Mouse (Mus musculus) forebrain, embryonic 13.5 days (tissue): ENCODE results near the gene Dennd1c. TPM values are rescaled to one million over a fixed set of nuclear protein-coding genes. Genes with fewer than 3 reads are reported as not detected.

Experiments
- ATAC-seq: fragments of 200-750 bp; cut with Nextera tagmentation; 2 replicates; pipeline ENCODE4 v1.8.0; 2017
- H3K27ac ChIP-seq: fragments of 300-500 bp; sonication (generic); 2 replicates; pipeline ENCODE4 v1.5.1; 2015; ENCODE audit warnings: inconsistent platforms, mild to moderate bottlenecking, moderate library complexity
- H3K27me3 ChIP-seq: fragments of 300-500 bp; sonication (generic); 2 replicates; pipeline ENCODE4 v1.6.1; 2015; ENCODE audit warnings: mild to moderate bottlenecking, inconsistent platforms
- H3K36me3 ChIP-seq: fragments of 300-500 bp; sonication (generic); 2 replicates; pipeline ENCODE4 v1.6.1; 2015; ENCODE audit warnings: mild to moderate bottlenecking, inconsistent platforms; ENCODE audit not compliant: poor library complexity, severe bottlenecking
- H3K4me1 ChIP-seq: fragments of 300-500 bp; sonication (generic); 2 replicates; pipeline ENCODE4 v1.6.1; 2015; ENCODE audit warnings: inconsistent platforms
- H3K4me2 ChIP-seq: fragments of 300-500 bp; sonication (generic); 2 replicates; pipeline ENCODE4 v1.6.1; 2015; ENCODE audit warnings: inconsistent platforms, mild to moderate bottlenecking, moderate library complexity
- H3K4me3 ChIP-seq: fragments of 300-500 bp; sonication (generic); 2 replicates; pipeline ENCODE4 v1.5.1; 2015; ENCODE audit warnings: mild to moderate bottlenecking, inconsistent platforms
- H3K9ac ChIP-seq: fragments of 300-500 bp; sonication (generic); 2 replicates; pipeline ENCODE4 v1.6.1; 2015; ENCODE audit warnings: mild to moderate bottlenecking, inconsistent platforms
- H3K9me3 ChIP-seq: fragments of 300-500 bp; sonication (generic); replicated peaks from 2 replicates; pipeline ENCODE4 v1.6.1; 2016; ENCODE audit warnings: inconsistent platforms
- WGBS: fragments of 180-500 bp; shearing (Covaris S2); methylation state at CpG from one replicate; pipeline ENCODE4 v1.1.7; 2015; 5-methylcytosine and 5-hydroxymethylcytosine counted together
- polyA plus RNA-seq: library from polyadenylated mRNA; unstranded; fragments of >200 nt; fragmentation: Nextera tagmentation; extraction: Ambion mirVana; gene quantifications from 2 replicates; pipeline ENCODE4 v1.2.1, GENCODE M21; 2015

Dennd1c gene
- polyA plus RNA-seq = 4.7 and 4.8 TPM in 2 replicates

- ATAC-seq = peak; percentile 21; the same call in 1 of the 2 replicates
- Histone ChIP-seq H3K4me3 (no peak within 1 kb of the TSS), H3K36me3 (peaks cover 35% of the 10 kb centered on the region), H3K9me3 (no peaks in the 10 kb centered on the region), H3K27me3 (no peaks in the 10 kb centered on the region), H3K4me2 (no peak within 1 kb of the TSS), H3K4me1 (no peaks in the 10 kb centered on the region), H3K27ac (no peak within 1 kb of the TSS), H3K9ac (no peak within 1 kb of the TSS)
- 51% methylated on average over 6 of the region's 6 CpGs for WGBS
These were observed at the start of gene Dennd1c for GRCm38 (mm10) chr17:57078336-57078735. Gene Dennd1c, minus strand, starts transcription at chr17:57078514.

GRCm38 (mm10) chr17:57125853-57126622 lies 47.7 kb upstream of the Dennd1c start:
- no peak overlapping the region for H3K4me2 ChIP-seq
- 56% methylated on average over 3 of the region's 3 CpGs for WGBS

GRCm38 (mm10) chr17:57124792-57125191 lies 46.5 kb upstream of the Dennd1c start:
- Histone ChIP-seq H3K4me1 (no peaks in the 10 kb centered on the region), H3K9ac (no peak overlapping the region), H3K4me2 (no peak overlapping the region), H3K27me3 (no peaks in the 10 kb centered on the region), H3K4me3 (no peak overlapping the region), H3K36me3 (no peaks in the 10 kb centered on the region), H3K27ac (no peak overlapping the region), H3K9me3 (no peaks in the 10 kb centered on the region)
- no peak for ATAC-seq
- WGBS = 93% methylated on average over 4 of the region's 4 CpGs

More at GRCm38 (mm10) chr17:57125853-57126622, 47.7 kb upstream of the Dennd1c start:
- no peak for ATAC-seq
- Histone ChIP-seq H3K4me1 (no peaks in the 10 kb centered on the region), H3K9ac (no peak overlapping the region), H3K36me3 (no peaks in the 10 kb centered on the region), H3K27me3 (no peaks in the 10 kb centered on the region), H3K9me3 (no peaks in the 10 kb centered on the region), H3K27ac (no peak overlapping the region), H3K4me3 (no peak overlapping the region)

- no peak for ATAC-seq
- 90% methylated on average over 11 of the region's 11 CpGs for WGBS
These were observed 45.1 kb upstream of the Dennd1c start for GRCm38 (mm10) chr17:57123192-57124118.

GRCm38 (mm10) chr17:57121856-57122255 lies 43.5 kb upstream of the Dennd1c start:
- peaks cover 3% of the 10 kb centered on the region; the same call in 1 of the 2 replicates for H3K27me3 ChIP-seq
- 94% methylated on average over 2 of the region's 2 CpGs for WGBS
- H3K4me1 ChIP-seq = no peaks in the 10 kb centered on the region
- H3K27ac ChIP-seq = no peak overlapping the region
- no peak for ATAC-seq
- no peak overlapping the region for H3K4me2 ChIP-seq
- no peaks in the 10 kb centered on the region for H3K9me3 ChIP-seq
- H3K4me3 ChIP-seq = no peak overlapping the region
- H3K9ac ChIP-seq = no peak overlapping the region
- no peaks in the 10 kb centered on the region for H3K36me3 ChIP-seq

More at GRCm38 (mm10) chr17:57123192-57124118, 45.1 kb upstream of the Dennd1c start:
- H3K4me2 ChIP-seq = no peak overlapping the region
- no peak overlapping the region for H3K9ac ChIP-seq
- no peaks in the 10 kb centered on the region for H3K9me3 ChIP-seq
- no peaks in the 10 kb centered on the region for H3K27me3 ChIP-seq
- no peaks in the 10 kb centered on the region for H3K4me1 ChIP-seq
- H3K36me3 ChIP-seq = no peaks in the 10 kb centered on the region
- no peak overlapping the region for H3K27ac ChIP-seq
- H3K4me3 ChIP-seq = no peak overlapping the region

- H3K9me3 ChIP-seq = no peaks in the 10 kb centered on the region
- H3K4me3 ChIP-seq = no peak overlapping the region
- no peak overlapping the region for H3K9ac ChIP-seq
- H3K4me1 ChIP-seq = no peaks in the 10 kb centered on the region
- ATAC-seq = peak; percentile 77
- peaks cover 4% of the 10 kb centered on the region; the same call in 1 of the 2 replicates for H3K27me3 ChIP-seq
- H3K36me3 ChIP-seq = no peaks in the 10 kb centered on the region
- peak overlapping the region; percentile 22 for H3K4me2 ChIP-seq
- 2% methylated on average over 11 of the region's 11 CpGs for WGBS
- H3K27ac ChIP-seq = no peak overlapping the region
These were observed 40.4 kb upstream of the Dennd1c start for GRCm38 (mm10) chr17:57118524-57119349.

- Histone ChIP-seq H3K4me1 (no peaks in the 10 kb centered on the region), H3K9me3 (no peaks in the 10 kb centered on the region), H3K9ac (no peak overlapping the region), H3K27ac (no peak overlapping the region), H3K27me3 (peaks cover 4% of the 10 kb centered on the region; the same call in 1 of the 2 replicates), H3K4me3 (no peak overlapping the region), H3K4me2 (no peak overlapping the region), H3K36me3 (no peaks in the 10 kb centered on the region)
- 83% methylated on average over 2 of the region's 2 CpGs for WGBS
- no peak for ATAC-seq
These were observed 38.5 kb upstream of the Dennd1c start for GRCm38 (mm10) chr17:57116801-57117200.

- no peak for ATAC-seq
- WGBS = 89% methylated on average over 10 of the region's 10 CpGs
These were observed 34.6 kb upstream of the Dennd1c start for GRCm38 (mm10) chr17:57112768-57113474.

GRCm38 (mm10) chr17:57110005-57110404 lies 31.7 kb upstream of the Dennd1c start:
- Histone ChIP-seq H3K27ac (no peak overlapping the region), H3K4me3 (no peak overlapping the region), H3K36me3 (no peaks in the 10 kb centered on the region), H3K27me3 (no peaks in the 10 kb centered on the region), H3K9me3 (no peaks in the 10 kb centered on the region), H3K9ac (no peak overlapping the region), H3K4me2 (no peak overlapping the region), H3K4me1 (peaks cover 20% of the 10 kb centered on the region)
- 100% methylated on average over 1 of the region's 1 CpGs for WGBS
- no peak for ATAC-seq

More at GRCm38 (mm10) chr17:57112768-57113474, 34.6 kb upstream of the Dennd1c start:
- peaks cover 3% of the 10 kb centered on the region; the same call in 1 of the 2 replicates for H3K4me1 ChIP-seq
- H3K9me3 ChIP-seq = no peaks in the 10 kb centered on the region
- peaks cover 4% of the 10 kb centered on the region; the same call in 1 of the 2 replicates for H3K27me3 ChIP-seq
- H3K27ac ChIP-seq = no peak overlapping the region
- H3K36me3 ChIP-seq = no peaks in the 10 kb centered on the region
- H3K4me3 ChIP-seq = no peak overlapping the region
- H3K4me2 ChIP-seq = no peak overlapping the region
- no peak overlapping the region for H3K9ac ChIP-seq

GRCm38 (mm10) chr17:57108666-57109171 lies 30.4 kb upstream of the Dennd1c start:
- no peak overlapping the region for H3K9ac ChIP-seq
- no peak overlapping the region for H3K4me3 ChIP-seq
- no peak overlapping the region for H3K4me2 ChIP-seq
- no peaks in the 10 kb centered on the region for H3K36me3 ChIP-seq
- WGBS = 65% methylated on average over 5 of the region's 5 CpGs
- H3K4me1 ChIP-seq = peaks cover 28% of the 10 kb centered on the region
- H3K27ac ChIP-seq = no peak overlapping the region
- H3K9me3 ChIP-seq = no peaks in the 10 kb centered on the region
- no peaks in the 10 kb centered on the region for H3K27me3 ChIP-seq
- no peak for ATAC-seq
